Mouse (Mus musculus): ENCODE measurements around the gene Nsg2.

- TF ChIP-seq POLR2A (IDR thresholded peaks at IDR 0.05; ENCODE audit: extremely low read depth, insufficient read depth, low read length), result no peak
- no peak for TF ChIP-seq CTCF (IDR thresholded peaks at IDR 0.05; ENCODE audit: extremely low read depth, insufficient read depth, low read length)
Measured at GRCm38 (mm10) chr11:31981830-31982229, 18.4 kb upstream of the Nsg2 start.

All from cortical plate, adult 2 months (tissue).